Mouse (Mus musculus) lung, postnatal 10 days (tissue): Measurements from ENCODE around the gene Tcstv3.
"Not testable (repeated sequence)": the region's sequence is repeated elsewhere in the genome, so short reads cannot be mapped to it uniquely, and the experiment has no call there.

ENCODE experiments used
- DNase-seq: peaks from one replicate; pipeline ENCODE4 v3.0.0; 2021

The Tcstv3 gene

GRCm38 (mm10) chr13:120316578-120316977 lies at the start of gene Tcstv3:
Tcstv3 (plus strand) TSS chr13:120316878.
- DNase-seq = not testable (repeated sequence)

GRCm38 (mm10) chr13:120277837-120278236 lies 38.8 kb upstream of the Tcstv3 start:
- not testable (repeated sequence) for DNase-seq

GRCm38 (mm10) chr13:120278784-120279183 lies 37.9 kb upstream of the Tcstv3 start:
- no peak for DNase-seq

- no peak for DNase-seq
Observed at GRCm38 (mm10) chr13:120299324-120299894, 17.3 kb upstream of the Tcstv3 start.

- DNase-seq = no peak
Observed at GRCm38 (mm10) chr13:120299991-120300442, 16.7 kb upstream of the Tcstv3 start, which contains the start of gene BC147527. BC147527 (plus strand) TSS chr13:120300392.

- DNase-seq = no peak
Observed at GRCm38 (mm10) chr13:120300853-120301252, 15.8 kb upstream of the Tcstv3 start.

GRCm38 (mm10) chr13:120310749-120311148 lies 5.9 kb upstream of the Tcstv3 start:
- DNase-seq = no peak

GRCm38 (mm10) chr13:120313584-120313983 lies 3.1 kb upstream of the Tcstv3 start:
- DNase-seq = no peak

GRCm38 (mm10) chr13:120320183-120320582 lies 3.5 kb downstream of the Tcstv3 start:
- no peak for DNase-seq

- no peak for DNase-seq
Observed at GRCm38 (mm10) chr13:120320721-120321120, 4.0 kb downstream of the Tcstv3 start.
